Mouse (Mus musculus): ENCODE results near the gene Wap.

DNA sequence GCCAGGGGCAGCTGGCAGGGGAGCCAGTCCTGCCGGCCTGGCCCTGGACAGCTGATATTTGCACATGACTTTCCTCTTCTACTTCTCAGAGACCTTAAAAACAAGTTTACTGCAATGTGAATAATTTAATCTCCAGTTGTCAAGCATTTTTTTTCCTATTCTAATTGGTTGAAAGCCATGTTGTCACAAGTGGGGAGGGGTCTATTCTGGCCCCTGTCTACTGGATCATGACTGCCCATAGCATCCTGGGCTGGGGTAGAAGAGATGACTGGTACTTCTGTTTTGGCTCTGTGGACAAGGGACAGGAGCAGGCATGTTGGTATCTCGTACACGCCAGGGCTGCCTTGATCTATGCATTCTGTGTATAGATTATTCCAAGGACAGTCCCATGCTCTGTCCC is 41.8 kb downstream of the Wap start:
- no peak for TF ChIP-seq CTCF (IDR thresholded peaks at IDR 0.05; ENCODE audit: control insufficient read depth, insufficient read depth, low read length)
- no peak for TF ChIP-seq POLR2A (IDR thresholded peaks at IDR 0.05; ENCODE audit: borderline replicate concordance, control insufficient read depth, low read depth, low read length)
